Mouse (Mus musculus): Measurements from ENCODE around the gene Sh3bgrl2.

DNA sequence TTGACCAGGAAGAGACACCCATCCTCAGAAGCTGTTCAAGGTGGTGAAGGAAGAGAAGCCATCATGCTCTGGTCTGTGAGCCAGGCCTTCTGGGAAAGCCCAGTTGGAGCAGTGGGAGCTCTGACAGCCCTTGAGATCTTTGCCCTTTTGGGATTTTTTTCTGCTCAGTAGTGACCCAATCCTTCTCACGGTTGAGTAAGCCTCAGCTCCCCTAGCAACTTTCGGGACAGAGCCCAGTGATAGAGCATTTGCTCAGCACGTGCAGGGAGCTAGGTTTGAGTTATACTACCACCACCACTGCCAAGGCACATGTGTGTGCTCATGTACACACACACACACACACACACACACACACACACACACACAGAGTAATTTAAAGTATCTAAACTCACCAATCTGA is 131.5 kb downstream of the Sh3bgrl2 start:
- TF ChIP-seq POLR2A (IDR thresholded peaks at IDR 0.05; ENCODE audit: borderline replicate concordance, insufficient read depth, low read length) (no peak), CTCF (IDR thresholded peaks at IDR 0.05; ENCODE audit: borderline replicate concordance, insufficient read depth, low read depth, low read length) (no peak)

Data from cerebellum, adult 2 months (tissue).